ENCODE assay signal across 8 mouse cellular contexts in the genomic region with DNA sequence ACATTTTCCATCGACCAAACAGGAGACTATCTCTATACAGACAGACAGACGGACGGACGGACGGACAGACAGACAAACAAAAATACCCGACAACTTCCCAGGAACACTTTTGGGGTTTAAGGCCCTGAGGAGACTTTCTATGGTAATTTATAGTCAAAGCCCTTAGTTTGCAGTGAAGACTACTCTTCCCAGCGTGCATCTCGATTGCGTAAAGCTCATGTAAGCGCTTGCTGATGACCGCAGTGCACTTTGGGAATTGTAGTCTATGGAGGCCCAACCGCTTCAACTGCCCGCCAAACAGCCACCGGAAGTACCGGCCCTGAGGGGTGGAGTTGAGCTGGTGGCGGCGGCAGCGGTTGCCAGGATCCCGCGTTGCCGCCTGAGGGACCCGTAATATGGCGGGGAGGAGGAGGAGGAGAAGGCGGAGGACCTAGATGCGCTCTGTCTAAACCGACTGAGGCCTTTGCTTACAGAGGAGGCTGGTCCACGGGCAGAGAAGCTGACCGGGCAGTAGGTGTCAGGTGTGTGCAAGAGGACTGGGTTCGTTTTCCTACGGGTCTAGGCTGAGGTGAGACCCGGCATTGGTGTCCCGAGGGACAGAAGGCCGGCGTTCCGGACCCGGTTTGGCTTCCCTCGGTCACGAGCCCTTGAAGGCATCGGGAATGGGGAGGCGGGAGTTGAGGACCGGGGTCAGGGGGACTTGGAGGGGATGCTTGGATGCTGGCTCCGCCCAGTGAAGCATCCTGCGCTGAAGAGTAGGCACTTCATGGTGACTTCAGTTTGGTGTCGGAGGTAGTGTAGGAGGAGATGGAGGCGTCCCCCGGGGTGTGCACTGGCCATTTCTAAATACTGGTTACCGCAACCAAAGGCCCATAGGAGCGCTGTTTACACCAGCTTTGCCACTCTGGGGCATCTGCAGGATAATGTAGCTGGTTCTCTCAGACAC. TPM values are rescaled to one million over a fixed set of nuclear protein-coding genes. Genes with fewer than 3 reads are reported as not detected.
DNase-seq lines count a peak whose midpoint lies in the region; ATAC-seq lines count a peak whose summit lies in the region.

TSS of gene Ccp110 (plus strand) at position 325 of the 946 bp plus-strand sequence.

- peak; percentile 94 for DNase-seq in adipocyte (ENCODE audit: low spot score)
- peak; percentile 99 for DNase-seq in embryo, embryonic 10 days (ENCODE audit: low spot score)
- peak; percentile 93 for DNase-seq in gastrocnemius, postnatal 14 days
- DNase-seq in intestine, embryonic 14.5 days (ENCODE audit: low spot score): peak; percentile 87
- DNase-seq in left cerebral cortex, postnatal 14 days (ENCODE audit: low spot score in 2 of 2): peak; percentile 95 to 97
- DNase-seq in mesoderm, embryonic 11.5 days (ENCODE audit: low read depth, low spot score): peak; percentile 96
- peak; percentile 93 to 96 for DNase-seq in right cerebral cortex, postnatal 36 days (ENCODE audit: low spot score in 2 of 2)
- DNase-seq in yolk sac, embryonic 10.5 days (ENCODE audit: low spot score): peak; percentile 94

- peaks cover 6% of the 10 kb centered on the region for H3K4me1 ChIP-seq in intestine, embryonic 14.5 days (replicated peaks; ENCODE audit: control insufficient read depth, insufficient read depth, low read length)

- H3K27me3 ChIP-seq in intestine, embryonic 14.5 days (replicated peaks; ENCODE audit: control insufficient read depth, insufficient read depth, low read length): no peaks in the 10 kb centered on the region

- H3K27ac ChIP-seq in intestine, embryonic 14.5 days (ENCODE audit: low read depth): no peak within 1 kb of the TSS

- H3K36me3 ChIP-seq in intestine, embryonic 14.5 days (ENCODE audit: control insufficient read depth, insufficient read depth, low read length): peaks cover 18% of the 10 kb centered on the region; the same call in 1 of the 2 replicates

- intact Hi-C loops in gastrocnemius, postnatal 14 days (cut with DNase I; ENCODE audit: low total_unique reads): no loop called here
- intact Hi-C loops in left cerebral cortex, postnatal 14 days (cut with DNase I): no loop called here

- WGBS in intestine, embryonic 14.5 days: 1% methylated on average over 48 of the region's 48 CpGs

- peak within 1 kb of the TSS; percentile 72 for H3K4me2 ChIP-seq in intestine, embryonic 14.5 days (ENCODE audit: low read length)

- H3K9ac ChIP-seq in intestine, embryonic 14.5 days (ENCODE audit: low read length): peak within 1 kb of the TSS; percentile 56

- peak; percentile 90 for ATAC-seq in intestine, embryonic 14.5 days (replicated peaks; ENCODE audit: low FRiP score, low TSS enrichment, low read depth)

- peak within 1 kb of the TSS; percentile 90 for H3K4me3 ChIP-seq in intestine, embryonic 14.5 days (ENCODE audit: low read depth, low read length)

- no peaks in the 10 kb centered on the region for H3K9me3 ChIP-seq in intestine, embryonic 14.5 days (ENCODE audit: control insufficient read depth, low read length)

RNA-seq across cellular contexts. Expression of gene Ccp110, which starts in this region (rescaled TPM):
- total RNA-seq in gastrocnemius, postnatal 14 days (2021): 1 to 10 TPM; 2.6 to 3.1 TPM
- polyA plus RNA-seq in intestine, embryonic 14.5 days (2014; fragmentation: Nextera tagmentation; extraction: Ambion mirVana): 8.3 and 9.0 TPM in 2 replicates
- 10 to 100 TPM; 37.4 to 38.6 TPM for total RNA-seq in left cerebral cortex, postnatal 14 days (2021)

Comparison
In these comparisons a context has a peak if more than half of its experiments do, and no peak if none do; other contexts are left out.
1. RNA of gene Ccp110 (total RNA-seq): 37.4 to 38.6 TPM in left cerebral cortex, postnatal 14 days; 2.6 to 3.1 TPM in gastrocnemius, postnatal 14 days; every median in the first group is over 4 times any median in the second.
2. Peak in every context shown above with its lines, with median percentiles within 50 percentile points of each other: DNase-seq.